Mouse (Mus musculus): ENCODE results near the gene Qrfp.

- TF ChIP-seq CTCF (conservative IDR thresholded peaks at IDR 0.05; ENCODE audit: low read length) (no peak), POU5F1 (IDR thresholded peaks at IDR 0.05; ENCODE audit: borderline replicate concordance, low read length) (no peak)
Observed at GRCm38 (mm10) chr2:31845896-31846691, 35.7 kb upstream of the Qrfp start, which contains the start of gene Fibcd1.

Measured in E14TG2a.4 (cell line).